Mouse (Mus musculus) midbrain, embryonic 15.5 days (tissue): ENCODE results near the gene Amn. TPM values are rescaled to one million over a fixed set of nuclear protein-coding genes. Genes with fewer than 3 reads are reported as not detected.

ENCODE experiments used
- ATAC-seq: fragments of 200-750 bp; cut with Nextera tagmentation; replicated peaks from 2 replicates; pipeline ENCODE4 v1.8.0; 2017; ENCODE audit warnings: moderate TSS enrichment
- H3K27ac ChIP-seq: fragments of 300-500 bp; sonication (generic); 2 replicates; pipeline ENCODE4 v1.5.1; 2015; ENCODE audit warnings: mild to moderate bottlenecking, inconsistent platforms
- H3K27me3 ChIP-seq: fragments of 300-500 bp; sonication (generic); replicated peaks from 2 replicates; pipeline ENCODE4 v1.6.1; 2015; ENCODE audit warnings: inconsistent platforms
- H3K36me3 ChIP-seq: fragments of 300-500 bp; sonication (generic); replicated peaks from 2 replicates; pipeline ENCODE4 v1.6.1; 2015; ENCODE audit warnings: inconsistent platforms
- H3K4me1 ChIP-seq: fragments of 300-500 bp; sonication (generic); 2 replicates; pipeline ENCODE4 v1.6.1; 2015; ENCODE audit warnings: inconsistent platforms
- H3K4me2 ChIP-seq: fragments of 300-500 bp; sonication (generic); 2 replicates; pipeline ENCODE4 v1.6.1; 2015; ENCODE audit warnings: inconsistent platforms, mild to moderate bottlenecking, moderate library complexity
- H3K4me3 ChIP-seq: fragments of 300-500 bp; sonication (generic); 2 replicates; pipeline ENCODE4 v1.5.1; 2015; ENCODE audit warnings: mild to moderate bottlenecking, inconsistent platforms
- H3K9ac ChIP-seq: fragments of 300-500 bp; sonication (generic); 2 replicates; pipeline ENCODE4 v1.6.1; 2015; ENCODE audit warnings: mild to moderate bottlenecking, inconsistent platforms
- H3K9me3 ChIP-seq: fragments of 300-500 bp; sonication (generic); 2 replicates; pipeline ENCODE4 v1.6.1; 2016; ENCODE audit warnings: inconsistent platforms
- WGBS: fragments of 180-500 bp; shearing (Covaris S2); methylation state at CpG from one replicate; pipeline ENCODE4 v1.1.7; 2015; ENCODE audit warnings: mixed read lengths; 5-methylcytosine and 5-hydroxymethylcytosine counted together
- polyA plus RNA-seq: library from polyadenylated mRNA; unstranded; fragments of >200 nt; fragmentation: Nextera tagmentation; extraction: Ambion mirVana; gene quantifications from 2 replicates; pipeline ENCODE4 v1.2.1, GENCODE M21; 2015

Gene Amn
- polyA plus RNA-seq, 1 experiment from 2014 or later = 13.9 TPM

DNA sequence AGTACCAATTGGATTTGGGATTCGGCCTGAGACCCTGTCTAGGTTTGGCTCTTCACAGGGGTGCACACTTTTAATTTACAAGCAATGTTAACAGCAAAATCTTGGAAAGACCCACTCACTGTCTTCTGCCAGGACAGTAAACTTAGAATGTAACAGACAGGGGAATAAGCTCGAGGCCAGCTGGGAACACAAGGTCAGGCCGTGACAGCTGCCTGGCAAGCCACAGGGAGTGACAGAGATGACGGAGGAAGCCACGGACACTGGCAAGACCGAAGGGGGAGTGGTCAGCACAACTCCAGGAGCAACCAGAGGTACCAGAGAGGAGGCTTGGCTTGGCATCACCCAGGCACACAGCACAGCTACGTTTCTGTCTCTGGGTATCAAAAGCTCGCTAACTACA, 35.9 kb downstream of the Amn start:
- no peaks in the 10 kb centered on the region for H3K9me3 ChIP-seq
- H3K4me1 ChIP-seq = no peaks in the 10 kb centered on the region
- H3K27me3 ChIP-seq = no peaks in the 10 kb centered on the region
- no peak for ATAC-seq
- WGBS = 90% methylated on average over 8 of the region's 8 CpGs
- H3K4me3 ChIP-seq = no peak overlapping the region
- no peak overlapping the region for H3K4me2 ChIP-seq
- no peak overlapping the region for H3K27ac ChIP-seq
- H3K36me3 ChIP-seq = peaks cover 80% of the 10 kb centered on the region
- H3K9ac ChIP-seq = no peak overlapping the region

DNA sequence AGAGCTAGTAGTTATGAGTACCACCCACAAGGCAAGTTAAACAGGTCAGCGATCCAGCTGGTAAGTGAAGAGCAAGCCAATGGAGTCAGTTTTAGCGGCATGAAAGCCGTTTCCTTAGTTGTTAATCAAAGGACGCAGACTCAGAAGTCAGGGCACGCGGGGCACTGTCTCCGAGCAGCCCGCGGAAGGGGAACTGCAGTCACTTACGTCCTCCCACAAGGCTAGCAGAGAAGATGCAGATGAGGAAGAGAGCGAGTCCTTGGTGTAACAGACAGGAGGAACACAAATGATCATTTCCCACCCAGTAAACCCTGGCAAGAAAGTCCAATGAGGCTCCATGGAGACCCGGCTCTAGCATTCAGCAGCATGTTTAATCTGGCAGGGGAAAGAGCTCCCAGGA, 38.4 kb downstream of the Amn start:
- ATAC-seq = no peak
- Histone ChIP-seq H3K4me2 (no peak overlapping the region), H3K9me3 (no peaks in the 10 kb centered on the region), H3K27me3 (no peaks in the 10 kb centered on the region), H3K4me3 (no peak overlapping the region), H3K36me3 (peaks cover 84% of the 10 kb centered on the region), H3K4me1 (no peaks in the 10 kb centered on the region), H3K27ac (no peak overlapping the region), H3K9ac (no peak overlapping the region)
- 85% methylated on average over 12 of the region's 12 CpGs for WGBS

DNA sequence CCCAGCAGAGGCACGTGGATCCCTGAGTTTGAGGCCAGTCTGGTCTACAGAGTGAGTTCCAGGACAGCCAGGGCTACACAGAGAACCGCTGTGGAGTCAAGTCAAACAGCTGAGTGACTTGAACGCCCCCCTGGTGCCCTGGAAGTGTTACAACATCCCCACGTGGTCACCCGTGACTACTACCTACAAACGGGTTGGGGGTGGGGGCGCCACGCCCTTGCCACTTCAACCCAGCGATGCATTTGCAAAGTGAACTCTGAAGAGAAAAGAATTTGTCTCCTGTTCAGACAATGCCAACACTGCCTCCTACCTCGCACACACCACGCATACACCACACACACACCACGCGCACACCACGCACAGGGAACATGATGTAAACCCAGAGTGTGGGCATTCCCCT, 39.0 kb downstream of the Amn start:
- WGBS = 91% methylated on average over 14 of the region's 14 CpGs
- H3K4me3 ChIP-seq = no peak overlapping the region

DNA sequence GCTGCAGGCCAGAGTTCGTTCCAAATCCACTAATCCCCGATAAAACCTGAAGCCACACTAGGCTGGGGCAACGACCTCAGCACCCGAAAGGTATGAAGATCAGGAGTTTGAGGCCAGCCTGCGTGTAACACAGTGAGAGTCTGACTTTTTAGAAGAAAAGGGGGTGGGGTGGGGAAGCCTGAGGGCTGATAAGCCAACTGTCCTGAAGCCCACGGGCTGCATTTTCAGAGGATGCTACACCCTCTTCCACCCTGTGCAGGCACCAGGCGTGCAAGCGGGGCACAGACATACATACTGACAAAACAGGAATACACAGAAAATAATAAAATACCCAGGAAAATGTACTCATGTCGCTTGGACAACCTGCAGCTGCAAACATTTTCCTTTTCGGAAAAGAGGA, 40.9 kb downstream of the Amn start:
- no peak for ATAC-seq
- H3K9me3 ChIP-seq = no peaks in the 10 kb centered on the region
- WGBS = 90% methylated on average over 10 of the region's 10 CpGs
- H3K4me2 ChIP-seq = no peak overlapping the region
- no peaks in the 10 kb centered on the region for H3K4me1 ChIP-seq
- H3K36me3 ChIP-seq = peaks cover 83% of the 10 kb centered on the region
- H3K27ac ChIP-seq = no peak overlapping the region
- H3K9ac ChIP-seq = no peak overlapping the region
- H3K4me3 ChIP-seq = no peak overlapping the region
- H3K27me3 ChIP-seq = no peaks in the 10 kb centered on the region

More for the DNA sequence above, 39.0 kb downstream of the Amn start:
- Histone ChIP-seq H3K4me1 (no peaks in the 10 kb centered on the region), H3K9me3 (no peaks in the 10 kb centered on the region), H3K4me2 (no peak overlapping the region), H3K36me3 (peaks cover 83% of the 10 kb centered on the region), H3K27me3 (no peaks in the 10 kb centered on the region), H3K27ac (no peak overlapping the region), H3K9ac (no peak overlapping the region)
- no peak for ATAC-seq

DNA sequence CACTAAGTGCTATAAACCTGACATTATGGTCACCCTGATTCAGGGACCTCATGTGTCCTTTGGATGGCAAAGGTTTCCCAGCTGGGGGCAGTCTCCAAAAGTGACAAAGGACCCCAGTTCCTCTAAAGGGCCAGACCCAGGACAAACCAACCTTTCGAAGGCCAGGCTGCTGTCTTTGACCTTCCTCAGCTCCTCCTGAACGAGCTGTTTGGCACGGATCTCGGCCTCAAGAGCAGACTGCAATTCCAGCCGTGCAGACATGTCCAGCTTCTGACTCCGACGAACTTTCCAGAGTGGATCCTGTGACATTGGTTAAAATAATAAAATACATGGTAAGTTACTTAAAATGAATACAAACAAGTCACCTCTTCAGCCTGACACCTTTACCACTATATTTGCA, 43.4 kb downstream of the Amn start:
- no peak overlapping the region for H3K4me3 ChIP-seq
- H3K27ac ChIP-seq = no peak overlapping the region
- no peaks in the 10 kb centered on the region for H3K4me1 ChIP-seq
- no peaks in the 10 kb centered on the region for H3K27me3 ChIP-seq
- no peaks in the 10 kb centered on the region for H3K9me3 ChIP-seq
- WGBS = 98% methylated on average over 7 of the region's 7 CpGs
- no peak for ATAC-seq
- H3K4me2 ChIP-seq = no peak overlapping the region
- H3K36me3 ChIP-seq = peaks cover 89% of the 10 kb centered on the region
- no peak overlapping the region for H3K9ac ChIP-seq

DNA sequence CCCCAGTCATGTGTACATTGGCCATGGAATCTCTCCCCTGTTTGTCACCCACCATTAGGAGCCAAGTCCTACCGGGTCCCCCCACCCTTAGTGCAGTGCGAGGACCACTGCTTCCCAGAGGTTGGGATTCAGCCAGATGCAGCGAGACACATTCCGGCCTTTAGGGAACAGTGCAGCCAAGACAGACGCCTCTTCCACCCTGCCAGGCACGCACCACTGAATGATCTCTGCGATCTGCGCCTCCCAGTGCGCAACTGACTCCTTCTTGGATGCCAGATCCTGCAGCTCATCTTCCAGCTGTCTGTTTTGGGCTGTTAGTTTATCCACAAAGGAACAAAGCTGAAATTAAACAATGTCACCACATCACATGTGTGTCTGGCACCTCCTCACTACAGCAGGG, 46.8 kb downstream of the Amn start:
- no peaks in the 10 kb centered on the region for H3K27me3 ChIP-seq
- no peaks in the 10 kb centered on the region for H3K4me1 ChIP-seq
- no peak overlapping the region for H3K9ac ChIP-seq
- H3K27ac ChIP-seq = no peak overlapping the region
- no peak overlapping the region for H3K4me3 ChIP-seq
- H3K36me3 ChIP-seq = peaks cover 88% of the 10 kb centered on the region
- no peak overlapping the region for H3K4me2 ChIP-seq
- no peaks in the 10 kb centered on the region for H3K9me3 ChIP-seq
- 97% methylated on average over 9 of the region's 9 CpGs for WGBS
- ATAC-seq = no peak

DNA sequence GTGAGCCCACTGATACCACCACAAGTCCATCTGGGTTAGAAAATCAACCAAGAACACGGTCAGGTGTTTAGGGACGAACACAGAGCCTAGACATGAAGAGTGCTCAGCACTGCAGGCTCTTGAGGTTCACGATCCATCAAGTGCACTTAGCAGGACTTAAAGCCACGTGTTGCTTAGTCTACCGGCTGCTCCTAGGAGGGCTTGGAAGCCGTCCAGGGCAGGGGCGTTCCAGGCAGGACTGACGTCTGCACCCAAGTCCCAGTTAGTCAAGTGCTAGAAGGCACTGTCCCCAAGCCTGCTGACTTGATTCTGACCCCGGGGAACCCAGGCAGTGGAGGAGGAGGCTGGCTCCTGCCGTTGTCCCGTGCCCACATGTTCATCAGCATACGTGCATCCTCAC, 49.7 kb downstream of the Amn start:
- no peak for ATAC-seq
- Histone ChIP-seq H3K4me2 (no peak overlapping the region), H3K36me3 (peaks cover 83% of the 10 kb centered on the region), H3K27ac (no peak overlapping the region), H3K4me3 (no peak overlapping the region), H3K9ac (no peak overlapping the region), H3K4me1 (no peaks in the 10 kb centered on the region), H3K9me3 (no peaks in the 10 kb centered on the region), H3K27me3 (no peaks in the 10 kb centered on the region)
- 84% methylated on average over 12 of the region's 12 CpGs for WGBS

DNA sequence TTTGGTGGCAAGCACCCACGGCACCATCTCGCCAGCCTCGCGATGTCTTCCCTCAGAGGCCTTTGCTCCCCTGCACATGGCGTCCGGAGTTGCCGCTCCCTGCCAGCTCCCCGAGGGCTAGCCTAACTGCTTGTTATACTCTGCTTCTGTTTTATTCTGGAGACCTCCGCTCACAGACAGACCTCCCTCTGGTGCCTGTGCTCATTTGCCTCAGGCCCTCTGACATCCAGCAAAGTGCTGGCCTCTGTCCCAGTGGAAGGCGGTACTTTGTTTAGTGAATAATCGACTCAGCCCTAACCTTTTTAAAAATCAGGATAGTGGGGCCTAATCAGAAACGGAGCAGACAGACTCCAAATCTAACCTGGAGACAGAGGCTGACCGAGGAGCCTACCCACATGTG, 50.9 kb downstream of the Amn start:
- H3K36me3 ChIP-seq = peaks cover 77% of the 10 kb centered on the region
- no peak overlapping the region for H3K27ac ChIP-seq
- H3K9me3 ChIP-seq = no peaks in the 10 kb centered on the region
- no peak overlapping the region for H3K9ac ChIP-seq
- no peak overlapping the region for H3K4me3 ChIP-seq
- H3K4me1 ChIP-seq = no peaks in the 10 kb centered on the region
- no peak overlapping the region for H3K4me2 ChIP-seq
- no peaks in the 10 kb centered on the region for H3K27me3 ChIP-seq
- WGBS = 85% methylated on average over 13 of the region's 13 CpGs
- no peak for ATAC-seq

DNA sequence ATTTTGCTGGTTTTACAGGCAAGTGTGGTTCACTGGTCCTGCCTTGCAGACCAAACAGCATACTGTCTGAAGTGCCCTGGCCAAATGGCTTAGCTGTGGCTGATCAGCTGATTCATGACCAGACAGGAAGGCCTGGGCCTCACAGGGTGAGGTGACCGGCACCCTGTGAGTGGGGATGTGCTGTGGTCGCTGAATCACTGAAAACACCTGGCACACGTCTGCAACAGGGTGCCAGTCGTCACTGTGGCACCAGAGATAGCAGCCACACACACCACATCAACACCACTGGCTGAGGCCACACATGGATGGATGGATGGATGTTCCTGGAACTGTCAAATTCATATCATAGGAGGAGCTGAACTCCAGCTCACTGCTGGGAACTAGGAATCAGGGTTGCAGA, 52.5 kb downstream of the Amn start:
- WGBS = 96% methylated on average over 4 of the region's 4 CpGs
- no peak overlapping the region for H3K27ac ChIP-seq
- no peaks in the 10 kb centered on the region for H3K27me3 ChIP-seq
- peaks cover 76% of the 10 kb centered on the region for H3K36me3 ChIP-seq
- H3K9me3 ChIP-seq = no peaks in the 10 kb centered on the region
- no peak for ATAC-seq
- no peak overlapping the region for H3K4me2 ChIP-seq
- H3K4me3 ChIP-seq = no peak overlapping the region
- no peak overlapping the region for H3K9ac ChIP-seq
- no peaks in the 10 kb centered on the region for H3K4me1 ChIP-seq

DNA sequence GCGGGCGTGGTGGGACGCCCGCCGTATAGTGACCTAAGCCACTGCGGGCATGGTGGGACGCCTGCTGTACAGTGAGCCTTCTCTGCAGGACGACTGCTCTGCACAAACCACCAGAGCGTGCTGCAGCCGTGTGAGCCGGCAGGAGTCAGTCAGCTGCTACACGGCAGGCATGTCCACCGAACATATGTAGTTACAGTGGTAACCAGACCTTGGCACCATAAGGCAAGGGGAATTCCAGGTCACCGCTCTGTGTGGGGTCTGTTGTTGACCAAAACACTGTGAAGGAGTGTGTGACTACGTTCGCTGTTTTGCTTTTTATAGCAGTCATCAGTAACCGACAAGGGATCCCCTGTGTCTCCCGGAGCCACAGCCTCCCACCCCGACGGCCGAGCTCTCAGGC, 53.6 kb downstream of the Amn start:
- H3K4me3 ChIP-seq = no peak overlapping the region
- H3K4me1 ChIP-seq = no peaks in the 10 kb centered on the region
- no peak overlapping the region for H3K4me2 ChIP-seq
- no peak overlapping the region for H3K27ac ChIP-seq
- no peak for ATAC-seq
- no peaks in the 10 kb centered on the region for H3K27me3 ChIP-seq
- no peaks in the 10 kb centered on the region for H3K9me3 ChIP-seq
- 98% methylated on average over 21 of the region's 21 CpGs for WGBS
- H3K9ac ChIP-seq = no peak overlapping the region
- peaks cover 70% of the 10 kb centered on the region for H3K36me3 ChIP-seq

DNA sequence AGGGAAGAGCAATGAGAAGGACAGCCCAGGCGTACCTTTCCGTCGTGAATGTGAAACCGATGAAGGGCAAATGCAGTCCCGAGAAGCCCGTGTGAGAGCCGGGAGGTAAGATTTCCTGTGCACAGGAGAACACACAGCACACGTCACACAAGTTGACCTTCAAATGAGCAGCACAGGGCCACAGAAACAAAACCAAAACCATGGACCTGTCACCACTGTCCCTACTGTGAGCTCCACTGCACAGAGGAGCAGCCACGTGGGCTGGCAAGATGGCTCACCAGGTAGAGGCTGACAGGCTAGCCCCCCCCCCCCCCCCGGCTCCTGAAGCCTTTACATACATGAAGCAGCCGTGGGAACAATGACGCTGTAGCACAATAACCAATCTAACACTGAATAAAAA, 54.1 kb downstream of the Amn start:
- no peaks in the 10 kb centered on the region for H3K9me3 ChIP-seq
- no peaks in the 10 kb centered on the region for H3K27me3 ChIP-seq
- no peak overlapping the region for H3K4me3 ChIP-seq
- no peak overlapping the region for H3K27ac ChIP-seq
- peaks cover 66% of the 10 kb centered on the region for H3K36me3 ChIP-seq
- no peak overlapping the region for H3K4me2 ChIP-seq
- no peak for ATAC-seq
- H3K9ac ChIP-seq = no peak overlapping the region
- no peaks in the 10 kb centered on the region for H3K4me1 ChIP-seq
- WGBS = 94% methylated on average over 12 of the region's 12 CpGs

DNA sequence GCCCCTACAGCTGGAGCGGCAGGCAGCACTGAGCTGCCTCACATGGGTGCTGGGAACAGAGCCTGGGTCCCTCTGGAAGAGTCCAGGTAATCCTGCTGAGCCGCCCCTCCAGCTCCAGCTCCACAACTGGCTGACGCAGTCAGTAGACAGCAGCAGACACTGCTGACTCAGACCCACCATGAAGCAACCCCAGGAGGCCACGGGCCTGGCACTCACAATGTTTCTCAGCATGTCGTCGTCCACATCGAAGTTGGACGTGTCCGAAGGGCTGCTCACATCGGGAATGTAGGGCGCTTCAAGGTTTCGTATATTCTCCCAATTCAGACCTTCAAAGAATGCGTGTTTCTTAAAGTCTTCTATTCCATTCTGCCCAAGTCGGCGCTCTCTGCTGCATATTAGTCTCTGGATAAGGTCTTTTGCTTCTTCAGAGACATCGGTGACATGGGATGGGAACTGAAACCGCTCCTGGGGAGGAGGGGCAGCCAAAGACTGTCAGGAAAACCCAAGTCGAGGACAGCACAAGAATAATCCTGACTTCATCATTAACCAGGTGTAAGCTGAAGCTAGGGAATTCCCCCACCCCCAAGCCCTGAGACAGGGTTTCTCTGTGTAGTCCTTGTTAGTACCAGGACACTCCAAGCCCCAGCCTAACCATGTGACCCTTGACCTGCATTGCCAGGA, 55.0 kb downstream of the Amn start:
- Histone ChIP-seq H3K27me3 (no peaks in the 10 kb centered on the region), H3K4me3 (no peak overlapping the region), H3K4me2 (no peak overlapping the region), H3K9ac (no peak overlapping the region), H3K9me3 (no peaks in the 10 kb centered on the region), H3K36me3 (peaks cover 57% of the 10 kb centered on the region), H3K4me1 (no peaks in the 10 kb centered on the region), H3K27ac (no peak overlapping the region)
- WGBS = 92% methylated on average over 18 of the region's 18 CpGs
- ATAC-seq = no peak
